Mouse (Mus musculus) testis, adult 2 months (tissue): Measurements from ENCODE around the gene Slc37a3. TPM values are rescaled to one million over a fixed set of nuclear protein-coding genes. Genes with fewer than 3 reads are reported as not detected.

Experiments
- H3K27ac ChIP-seq: fragments of 200-500 bp; 2 replicates; pipeline ENCODE4 v1.5.1; 2012; ENCODE audit warnings: low read depth, low read length; ENCODE audit not compliant: control insufficient read depth, insufficient read depth
- H3K27me3 ChIP-seq: fragments of 200-500 bp; 2 replicates; pipeline ENCODE4 v1.6.1; 2012; ENCODE audit warnings: mild to moderate bottlenecking, low read length, moderate library complexity; ENCODE audit not compliant: control insufficient read depth, insufficient read depth
- H3K36me3 ChIP-seq: fragments of 200-500 bp; 2 replicates; pipeline ENCODE4 v1.6.1; 2012; ENCODE audit warnings: mild to moderate bottlenecking, low read length; ENCODE audit not compliant: control insufficient read depth, insufficient read depth
- H3K4me1 ChIP-seq: fragments of 200-500 bp; 2 replicates; pipeline ENCODE4 v1.6.1; 2012; ENCODE audit warnings: low read length; ENCODE audit not compliant: control insufficient read depth, insufficient read depth
- H3K4me3 ChIP-seq: fragments of 200-500 bp; 2 replicates; pipeline ENCODE4 v1.5.1; 2012; ENCODE audit warnings: low read depth, mild to moderate bottlenecking, low read length, moderate library complexity, mixed read lengths; ENCODE audit not compliant: control insufficient read depth
- CTCF ChIP-seq: fragments of 200-500 bp; IDR thresholded peaks from 2 replicates; pipeline ENCODE4 v1.5.1; 2012; ENCODE audit warnings: low read depth, mild to moderate bottlenecking, inconsistent platforms, low read length, moderate library complexity; ENCODE audit not compliant: control insufficient read depth, insufficient read depth, insufficient replicate concordance
- POLR2A ChIP-seq: fragments of 200-500 bp; IDR thresholded peaks from 2 replicates; pipeline ENCODE4 v1.6.1; 2012; ENCODE audit warnings: low read depth, mild to moderate bottlenecking, inconsistent platforms, low read length, moderate library complexity; ENCODE audit not compliant: control insufficient read depth
- polyA plus RNA-seq: library from polyadenylated mRNA; depleted of rRNA; stranded (reverse); fragments of >200 nt; gene quantifications from 2 replicates; pipeline ENCODE4 v1.2.3, GENCODE M21; 2012

The Slc37a3 gene
- polyA plus RNA-seq, 1 experiment, result 7.0 TPM

DNA sequence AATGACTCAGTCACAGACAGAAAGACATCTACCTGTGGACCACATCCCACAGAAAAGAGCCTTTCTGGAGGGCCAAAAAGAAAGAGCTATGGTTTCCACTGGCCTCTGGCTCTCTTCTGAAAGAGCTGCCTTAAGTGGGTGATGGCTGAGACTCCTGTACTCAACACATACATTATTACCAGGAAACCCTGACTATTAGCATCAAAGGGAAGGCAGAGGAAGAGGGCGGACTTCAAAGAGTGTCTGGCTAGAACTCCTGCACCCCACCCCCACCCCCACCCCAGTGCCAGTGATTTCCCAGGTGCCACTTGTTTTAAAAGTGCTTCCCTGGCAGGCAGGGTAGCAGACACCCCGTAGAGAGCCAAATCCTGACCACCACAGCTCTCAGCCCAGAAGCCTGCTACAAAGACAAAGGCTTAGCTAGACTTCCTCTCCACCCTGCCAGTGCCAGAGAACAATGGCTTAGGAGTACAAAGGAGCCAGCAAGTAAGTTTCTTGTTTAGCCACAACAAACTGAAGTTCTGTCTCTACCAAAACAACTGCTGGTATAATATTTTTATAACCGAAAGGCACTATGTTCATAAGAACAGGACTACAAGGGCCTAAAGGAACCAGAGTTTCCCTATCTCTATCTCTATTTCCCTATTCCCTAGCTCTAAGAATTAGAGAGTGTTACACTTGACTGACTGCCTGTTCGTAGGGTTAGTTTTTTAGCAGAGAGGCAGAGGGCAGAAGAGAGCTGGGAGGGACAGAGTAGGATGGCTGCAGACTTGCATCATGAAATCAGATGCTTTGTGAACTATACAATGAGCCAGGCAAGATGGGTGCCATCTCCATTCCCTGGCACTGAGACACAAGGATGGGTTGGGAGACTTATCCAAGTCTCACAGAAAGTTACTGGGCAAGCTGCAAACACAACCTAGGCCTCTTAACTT, 29.3 kb downstream of the Slc37a3 start:
- no peak for TF ChIP-seq POLR2A
- no peak for TF ChIP-seq CTCF
- no peak overlapping the region for H3K4me3 ChIP-seq
- H3K4me1 ChIP-seq, result no peaks in the 10 kb centered on the region
- no peaks in the 10 kb centered on the region for H3K36me3 ChIP-seq
- no peak overlapping the region for H3K27ac ChIP-seq
- H3K27me3 ChIP-seq, result no peaks in the 10 kb centered on the region

DNA sequence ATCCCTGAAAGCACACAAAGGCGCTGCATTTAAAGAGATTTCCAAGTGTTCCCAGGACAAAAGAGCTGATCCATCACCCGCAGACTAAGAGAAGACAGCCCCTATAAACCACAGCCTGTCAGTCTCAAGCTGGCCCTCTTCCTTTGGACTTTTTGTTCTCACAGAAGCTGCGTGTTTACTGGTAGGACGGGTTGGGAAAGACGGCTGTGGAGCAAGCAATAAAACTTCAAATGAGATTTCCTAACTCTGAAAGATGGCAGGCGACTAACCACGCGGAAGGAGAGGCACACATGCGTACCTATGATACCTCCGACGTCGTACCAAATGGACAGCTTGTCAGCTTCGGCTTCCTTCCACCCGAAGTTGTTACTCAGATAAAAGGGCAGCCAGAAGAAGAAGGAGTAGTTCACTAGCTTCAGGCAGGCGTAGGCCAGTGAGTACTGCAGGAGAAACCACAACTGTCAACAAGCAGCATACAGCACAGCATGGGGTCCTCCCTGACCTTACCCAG, 30.4 kb downstream of the Slc37a3 start:
- Histone ChIP-seq H3K27ac (no peak overlapping the region), H3K4me3 (no peak overlapping the region), H3K4me1 (no peaks in the 10 kb centered on the region), H3K36me3 (no peaks in the 10 kb centered on the region), H3K27me3 (no peaks in the 10 kb centered on the region)
- TF ChIP-seq CTCF (no peak), POLR2A (no peak)

DNA sequence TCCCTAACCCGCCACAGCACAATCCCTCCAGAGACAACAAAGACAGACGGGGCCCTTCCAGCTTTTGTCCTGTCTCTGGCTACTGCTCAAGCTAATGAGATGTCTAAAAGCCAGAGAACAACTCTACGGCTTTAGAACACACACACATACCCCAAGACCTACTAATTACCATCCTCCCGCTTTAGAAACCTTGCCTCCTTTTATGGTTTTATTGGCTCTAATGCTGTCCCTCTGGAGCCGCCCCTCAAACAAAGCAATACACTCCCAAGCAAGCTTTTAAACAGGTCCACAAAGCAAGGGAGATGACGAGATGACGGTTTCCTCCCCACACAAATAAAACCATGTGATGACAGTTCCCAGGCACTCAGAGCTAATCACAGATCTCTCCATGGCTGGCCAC, 32.0 kb downstream of the Slc37a3 start:
- TF ChIP-seq CTCF (no peak), POLR2A (no peak)
- no peaks in the 10 kb centered on the region for H3K27me3 ChIP-seq
- H3K27ac ChIP-seq, result no peak overlapping the region
- H3K4me3 ChIP-seq, result no peak overlapping the region
- H3K4me1 ChIP-seq, result no peaks in the 10 kb centered on the region
- H3K36me3 ChIP-seq, result no peaks in the 10 kb centered on the region

DNA sequence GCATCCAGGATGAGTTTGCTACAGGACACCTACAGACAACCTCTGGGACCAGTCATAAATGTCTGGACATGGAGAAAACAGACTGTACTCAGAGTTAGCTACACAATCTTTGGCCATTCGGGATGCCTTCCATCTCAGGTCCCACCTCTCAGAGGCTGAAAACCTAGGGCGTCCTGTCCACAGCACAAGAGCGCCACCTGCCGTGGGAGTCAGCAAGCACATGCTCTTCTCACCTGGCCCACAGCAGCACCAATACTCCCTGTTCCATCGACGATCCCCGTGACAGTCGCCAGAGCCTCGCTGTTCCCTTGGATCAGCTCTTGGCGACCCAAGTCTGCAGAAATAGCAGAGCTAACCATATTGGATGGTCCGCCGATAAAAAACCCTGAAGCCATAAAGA, 33.5 kb downstream of the Slc37a3 start:
- no peaks in the 10 kb centered on the region for H3K36me3 ChIP-seq
- TF ChIP-seq CTCF (peak; percentile 90; the same call in 1 of the 2 replicates), POLR2A (no peak)
- H3K4me3 ChIP-seq, result no peak overlapping the region
- H3K4me1 ChIP-seq, result no peaks in the 10 kb centered on the region
- H3K27ac ChIP-seq, result no peak overlapping the region
- no peaks in the 10 kb centered on the region for H3K27me3 ChIP-seq

DNA sequence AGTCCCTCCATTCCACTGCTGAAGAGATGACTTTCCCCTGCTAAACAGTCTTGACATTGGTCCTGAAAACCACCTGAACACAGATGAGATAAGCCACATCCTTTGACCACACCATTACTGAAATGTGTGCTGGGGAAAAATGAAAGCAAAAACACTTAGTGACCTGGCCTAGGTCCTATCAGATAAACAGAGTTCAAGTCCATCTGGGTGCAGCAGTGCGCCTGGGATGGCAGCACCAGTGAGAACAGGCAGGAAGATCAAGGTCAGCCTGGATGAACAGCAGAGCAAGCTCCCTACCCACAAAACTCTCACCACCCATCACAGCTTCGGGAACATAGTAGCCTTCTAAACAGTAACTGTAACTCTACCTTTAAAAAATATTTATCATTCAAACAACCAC, 35.7 kb downstream of the Slc37a3 start:
- Histone ChIP-seq H3K27ac (no peak overlapping the region), H3K4me1 (no peaks in the 10 kb centered on the region), H3K36me3 (no peaks in the 10 kb centered on the region; the same call in 1 of the 2 replicates), H3K27me3 (no peaks in the 10 kb centered on the region), H3K4me3 (no peak overlapping the region)
- TF ChIP-seq CTCF (no peak), POLR2A (no peak)

DNA sequence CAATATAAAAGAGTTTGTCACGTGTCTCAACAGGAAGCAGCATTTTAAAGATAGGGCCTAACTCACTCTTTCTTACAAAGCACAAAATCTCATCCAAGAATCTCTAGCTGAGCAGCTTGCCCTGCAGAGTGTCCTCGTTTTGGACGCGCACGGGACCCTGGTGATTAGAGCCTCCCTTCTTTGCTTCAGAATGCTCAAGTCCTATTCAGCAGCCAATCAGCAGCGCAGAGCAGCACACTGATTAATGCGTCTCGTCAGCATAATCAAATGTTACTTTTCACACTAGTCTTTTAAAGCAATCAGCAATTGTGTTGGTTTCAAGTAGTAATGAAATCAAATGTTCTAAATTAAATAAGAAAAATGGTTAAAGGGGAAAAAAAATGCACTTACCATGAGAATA, 39.1 kb downstream of the Slc37a3 start:
- Histone ChIP-seq H3K36me3 (no peaks in the 10 kb centered on the region; the same call in 1 of the 2 replicates), H3K27me3 (no peaks in the 10 kb centered on the region), H3K27ac (no peak overlapping the region), H3K4me1 (no peaks in the 10 kb centered on the region), H3K4me3 (no peak overlapping the region)
- TF ChIP-seq POLR2A (no peak), CTCF (no peak)

DNA sequence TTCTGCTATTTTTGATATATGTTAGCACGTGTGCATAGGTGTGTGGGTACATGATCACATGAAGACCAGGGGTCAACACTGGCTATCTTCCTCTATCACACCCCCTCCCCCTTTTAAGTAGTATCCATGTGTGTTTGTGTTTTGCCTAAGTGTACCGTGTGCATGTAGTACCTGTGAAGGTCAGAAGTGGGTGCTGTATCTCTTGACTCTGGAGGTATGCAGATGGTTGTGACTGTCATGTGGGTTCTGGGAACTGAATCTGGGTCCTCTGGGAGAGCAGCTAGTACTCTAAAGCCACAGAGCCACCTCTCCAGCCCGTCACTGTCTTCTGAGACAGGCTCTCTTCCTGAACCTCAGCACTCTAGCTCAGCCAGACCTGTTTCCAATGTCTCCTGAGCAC, 42.6 kb downstream of the Slc37a3 start:
- no peaks in the 10 kb centered on the region; the same call in 1 of the 2 replicates for H3K36me3 ChIP-seq
- no peak for TF ChIP-seq POLR2A
- no peak for TF ChIP-seq CTCF

DNA sequence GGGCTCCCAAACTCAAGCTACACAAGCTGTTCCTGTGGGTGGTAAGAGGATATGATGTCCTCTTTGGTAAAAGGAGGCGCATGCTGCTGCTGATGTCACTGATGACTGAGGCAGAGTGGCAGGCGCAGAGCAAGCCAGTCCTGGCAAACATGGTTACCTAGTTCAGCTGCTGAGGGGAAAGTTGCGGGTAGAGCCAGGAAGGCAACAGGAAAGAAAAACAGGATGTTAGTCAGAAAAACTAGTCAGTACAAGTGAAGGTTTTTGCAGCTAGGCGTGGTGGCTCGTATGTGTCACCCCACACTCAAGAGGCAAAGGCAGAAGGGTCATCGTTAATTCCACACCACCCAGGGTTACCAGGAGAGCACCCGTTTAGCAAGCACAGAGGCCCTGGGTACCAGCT, 43.3 kb downstream of the Slc37a3 start:
- TF ChIP-seq CTCF (no peak), POLR2A (no peak)
- H3K27ac ChIP-seq, result no peak overlapping the region
- H3K4me1 ChIP-seq, result no peaks in the 10 kb centered on the region
- no peaks in the 10 kb centered on the region; the same call in 1 of the 2 replicates for H3K36me3 ChIP-seq
- no peak overlapping the region for H3K4me3 ChIP-seq
- H3K27me3 ChIP-seq, result no peaks in the 10 kb centered on the region

More for the DNA sequence above, 42.6 kb downstream of the Slc37a3 start:
- no peak overlapping the region for H3K4me3 ChIP-seq
- no peaks in the 10 kb centered on the region for H3K4me1 ChIP-seq
- no peak overlapping the region for H3K27ac ChIP-seq
- no peaks in the 10 kb centered on the region for H3K27me3 ChIP-seq
